ENCODE assay signal across 8 mouse cellular contexts in genomic region chr11:109473171-109474085, GRCm38 (mm10). TPM values are rescaled to one million over a fixed set of nuclear protein-coding genes. Genes with fewer than 3 reads are reported as not detected.
DNase-seq lines count a peak whose midpoint lies in the region; ATAC-seq lines count a peak whose summit lies in the region.

Gene Arsg, plus strand, starts transcription at chr11:109473374.
Gene Slc16a6, minus strand, starts transcription at chr11:109473598.

- H3K27ac ChIP-seq in hindbrain, embryonic 14.5 days, result peak within 1 kb of the TSS; percentile 90

- H3K4me1 ChIP-seq in hindbrain, embryonic 14.5 days (replicated peaks; ENCODE audit: control insufficient read depth, insufficient read depth, low read length), result peaks cover 8% of the 10 kb centered on the region; the same call in 1 of the 2 replicates

- peak; percentile 90 for DNase-seq in R1 (ENCODE audit: low read depth, low spot score)
- peak; percentile 91 for DNase-seq in cerebellum, postnatal 14 days
- DNase-seq in frontal cortex, postnatal 25 days (ENCODE audit: low spot score in 2 of 2), result peak; percentile 65 to 78
- DNase-seq in hindbrain, embryonic 14.5 days (ENCODE audit: low spot score), result peak; percentile 88
- peak; percentile 76 for DNase-seq in left cerebral cortex, adult 11 months (ENCODE audit: low spot score)
- peak; percentile 79 for DNase-seq in lung, postnatal 36 days
- peak; percentile 82 for DNase-seq in retina, embryonic 14.5 days (ENCODE audit: low spot score)
- DNase-seq in thymus, postnatal 36 days, result peak; percentile 92 to 97

- under 1% methylated on average over 76 of the region's 111 CpGs for WGBS in hindbrain, embryonic 14.5 days

- peak within 1 kb of the TSS; percentile 93 for H3K9ac ChIP-seq in hindbrain, embryonic 14.5 days

- H3K4me2 ChIP-seq in hindbrain, embryonic 14.5 days (replicated peaks), result peak within 1 kb of the TSS; percentile 67

- peaks cover 3% of the 10 kb centered on the region; the same call in 1 of the 2 replicates for H3K27me3 ChIP-seq in hindbrain, embryonic 14.5 days (ENCODE audit: control insufficient read depth, insufficient read depth, low read length)

- peak; percentile 86 for ATAC-seq in hindbrain, embryonic 14.5 days (ENCODE audit: low FRiP score)

- no peaks in the 10 kb centered on the region for H3K36me3 ChIP-seq in hindbrain, embryonic 14.5 days (replicated peaks; ENCODE audit: control insufficient read depth, insufficient read depth)

- H3K9me3 ChIP-seq in hindbrain, embryonic 14.5 days (ENCODE audit: control insufficient read depth, low read length), result no peaks in the 10 kb centered on the region

- H3K4me3 ChIP-seq in hindbrain, embryonic 14.5 days (replicated peaks; ENCODE audit: low read length), result peak within 1 kb of the TSS; percentile 85

RNA-seq across cellular contexts. Expression of gene Arsg, which starts in this region (rescaled TPM):
- 6.8 and 8.8 TPM in 2 replicates for polyA plus RNA-seq in hindbrain, embryonic 14.5 days (2014; fragmentation: Nextera tagmentation; extraction: Ambion mirVana)

RNA-seq across cellular contexts. Expression of gene Slc16a6, which starts in this region (rescaled TPM):
- polyA plus RNA-seq in hindbrain, embryonic 14.5 days (2014; fragmentation: Nextera tagmentation; extraction: Ambion mirVana), result 4.2 and 7.5 TPM in 2 replicates

Comparison
In these comparisons a context has a peak if more than half of its experiments do, and no peak if none do; other contexts are left out.
1. Peak in every context shown above with its lines: DNase-seq, ATAC-seq, H3K4me3 ChIP-seq and H3K27ac ChIP-seq.